Mouse (Mus musculus) midbrain, postnatal 0 days (tissue): Measurements from ENCODE around the gene Ciz1. TPM values are rescaled to one million over a fixed set of nuclear protein-coding genes. Genes with fewer than 3 reads are reported as not detected.

Experiments used
- ATAC-seq: fragments of 200-750 bp; cut with Nextera tagmentation; 2 replicates; pipeline ENCODE4 v1.8.0; 2017; ENCODE audit warnings: moderate number of reproducible peaks, mild to moderate bottlenecking, moderate TSS enrichment, moderate library complexity; ENCODE audit not compliant: low FRiP score
- DNase-seq: peaks from one replicate; pipeline ENCODE4 v3.0.0-alpha.2; 2015; ENCODE audit warnings: low spot score
- H3K27ac ChIP-seq: fragments of 300-500 bp; sonication (generic); 2 replicates; pipeline ENCODE4 v1.5.1; 2014; ENCODE audit warnings: low read depth, mild to moderate bottlenecking, low read length, mixed read lengths
- H3K27me3 ChIP-seq: fragments of 300-500 bp; sonication (generic); 2 replicates; pipeline ENCODE4 v1.6.1; 2014; ENCODE audit warnings: low read length, control low read depth, mixed read lengths; ENCODE audit not compliant: insufficient read depth
- H3K36me3 ChIP-seq: fragments of 300-500 bp; sonication (generic); 2 replicates; pipeline ENCODE4 v1.6.1; 2014; ENCODE audit warnings: low read length, control low read depth, mixed read lengths; ENCODE audit not compliant: insufficient read depth
- H3K4me1 ChIP-seq: fragments of 300-500 bp; sonication (generic); 2 replicates; pipeline ENCODE4 v1.6.1; 2014; ENCODE audit warnings: mild to moderate bottlenecking, control low read depth, antibody characterized with exemption, low read length, mixed read lengths; ENCODE audit not compliant: insufficient read depth
- H3K4me2 ChIP-seq: fragments of 300-500 bp; sonication (generic); 2 replicates; pipeline ENCODE4 v1.6.1; 2014; ENCODE audit warnings: low read depth, mild to moderate bottlenecking, low read length, mixed read lengths; ENCODE audit not compliant: poor library complexity, severe bottlenecking
- H3K4me3 ChIP-seq: fragments of 300-500 bp; sonication (generic); 2 replicates; pipeline ENCODE4 v1.5.1; 2014; ENCODE audit warnings: low read depth, mild to moderate bottlenecking, low read length, moderate library complexity
- H3K9ac ChIP-seq: fragments of 300-500 bp; sonication (generic); replicated peaks from 2 replicates; pipeline ENCODE4 v1.6.1; 2014; ENCODE audit warnings: mild to moderate bottlenecking, low read length, moderate library complexity, mixed read lengths; ENCODE audit not compliant: poor library complexity, severe bottlenecking
- H3K9me3 ChIP-seq: fragments of 300-500 bp; sonication (generic); 2 replicates; pipeline ENCODE4 v1.6.1; 2016; ENCODE audit warnings: low read length, control low read depth
- CTCF ChIP-seq: IDR thresholded peaks from 2 replicates; pipeline ENCODE4 v1.5.1; 2016; ENCODE audit warnings: antibody characterized with exemption, mild to moderate bottlenecking
- WGBS: fragments of 180-500 bp; shearing (Covaris S2); extraction: QIAGEN DNeasy Blood & Tissue Kit; methylation state at CpG from one replicate; pipeline ENCODE4 v1.1.7; 2014; 5-methylcytosine and 5-hydroxymethylcytosine counted together
- microRNA-seq: library from miRNA; unstranded; fragments of <30 nt; microRNA quantifications from one replicate; pipeline ENCODE4, GENCODE M21; 2016; ENCODE audit warnings: borderline number of aligned reads
- polyA plus RNA-seq: library from polyadenylated mRNA; unstranded; fragments of >200 nt; fragmentation: Nextera tagmentation; extraction: Ambion mirVana; gene quantifications from 2 replicates; pipeline ENCODE4 v1.2.1, GENCODE M21; 2015
- total RNA-seq: library from RNA; depleted of rRNA; stranded (reverse); fragments of >200 nt; gene quantifications from 2 replicates; pipeline ENCODE4 v1.2.3, GENCODE M21; 2014; rRNA removed

Ciz1 gene
- total and polyA plus RNA-seq, 2 experiments from 2014 or later: 47.3 to 81.8 TPM

- H3K9me3 ChIP-seq: no peaks in the 10 kb centered on the region
- H3K9ac ChIP-seq: peak overlapping the region; percentile 63
- H3K4me2 ChIP-seq: peak overlapping the region; percentile 87
- H3K27ac ChIP-seq: peak overlapping the region; percentile 82
- no peaks in the 10 kb centered on the region for H3K36me3 ChIP-seq
- WGBS: 57% methylated on average over 4 of the region's 4 CpGs
- no peaks in the 10 kb centered on the region for H3K27me3 ChIP-seq
- TF ChIP-seq CTCF: no peak
- peaks cover 25% of the 10 kb centered on the region for H3K4me1 ChIP-seq
- DNase-seq (no peak), ATAC-seq (no peak)
- peak overlapping the region; percentile 61 for H3K4me3 ChIP-seq
These were observed 77.2 kb downstream of the Ciz1 start for GRCm38 (mm10) chr2:32429215-32429891.

Small RNA genes within 50 kb of the gene (microRNA-seq; reads per million reads assigned to microRNA genes)
- not detected for gene Gm23363
- 39.2 reads per million, percentile 35 among the genes with 10 or more reads in this experiment for gene Mir199b

Other genes starting within 250 kb of the Ciz1 start
- 164 and 215 TPM in 2 replicates for gene Prrc2b, start 201.2 kb upstream of the Ciz1 start, total RNA-seq
- gene Prrc2b, start 201.2 kb upstream of the Ciz1 start, polyA plus RNA-seq: 51.5 and 65.9 TPM in 2 replicates
- gene Pomt1, start 115.7 kb upstream of the Ciz1 start, total RNA-seq: 48.6 and 48.9 TPM in 2 replicates
- gene Pomt1, start 115.7 kb upstream of the Ciz1 start, polyA plus RNA-seq: 21.5 and 23.5 TPM in 2 replicates
- gene Uck1, start 92.2 kb upstream of the Ciz1 start, total RNA-seq: 138 and 142 TPM in 2 replicates
- 110 and 121 TPM in 2 replicates for gene Uck1, start 92.2 kb upstream of the Ciz1 start, polyA plus RNA-seq
- gene Golga2, start 64.9 kb upstream of the Ciz1 start, total RNA-seq: 57.4 and 68.8 TPM in 2 replicates
- gene Golga2, start 64.9 kb upstream of the Ciz1 start, polyA plus RNA-seq: 27.7 and 30.1 TPM in 2 replicates
- 292 and 375 TPM in 2 replicates for gene Swi5, start 64.3 kb upstream of the Ciz1 start, total RNA-seq
- gene Swi5, start 64.3 kb upstream of the Ciz1 start, polyA plus RNA-seq: 463 and 486 TPM in 2 replicates
- 170 and 186 TPM in 2 replicates for gene Dnm1, start 1.0 kb downstream of the Ciz1 start, total RNA-seq
- gene Dnm1, start 1.0 kb downstream of the Ciz1 start, polyA plus RNA-seq: 105 and 107 TPM in 2 replicates
- gene 1110008P14Rik, start 29.6 kb downstream of the Ciz1 start, total RNA-seq: 336 and 450 TPM in 2 replicates
- 198 and 224 TPM in 2 replicates for gene 1110008P14Rik, start 29.6 kb downstream of the Ciz1 start, polyA plus RNA-seq
- 0.57 TPM in 1 of 2 replicates, not detected in the other for gene Lcn2, start 35.9 kb downstream of the Ciz1 start, total RNA-seq
- gene Lcn2, start 35.9 kb downstream of the Ciz1 start, polyA plus RNA-seq: 0.35 and 0.44 TPM in 2 replicates
- gene Ptges2, start 43.6 kb downstream of the Ciz1 start, total RNA-seq: 33.3 and 41.1 TPM in 2 replicates
- gene Ptges2, start 43.6 kb downstream of the Ciz1 start, polyA plus RNA-seq: 56.2 and 62.3 TPM in 2 replicates
- 2.4 and 3.2 TPM in 2 replicates for gene Naif1, start 98.1 kb downstream of the Ciz1 start, total RNA-seq
- gene Naif1, start 98.1 kb downstream of the Ciz1 start, polyA plus RNA-seq: 3.0 and 3.2 TPM in 2 replicates
- 60.6 and 69.2 TPM in 2 replicates for gene Slc25a25, start 99.1 kb downstream of the Ciz1 start, total RNA-seq
- 52.0 and 53.4 TPM in 2 replicates for gene Slc25a25, start 99.1 kb downstream of the Ciz1 start, polyA plus RNA-seq
- gene Fam102a, start 183.0 kb downstream of the Ciz1 start, total RNA-seq: 21.5 and 24.4 TPM in 2 replicates
- gene Fam102a, start 183.0 kb downstream of the Ciz1 start, polyA plus RNA-seq: 6.8 and 7.2 TPM in 2 replicates
- gene Dpm2, start 218.5 kb downstream of the Ciz1 start, total RNA-seq: 70.0 and 73.3 TPM in 2 replicates
- 135 and 143 TPM in 2 replicates for gene Dpm2, start 218.5 kb downstream of the Ciz1 start, polyA plus RNA-seq
- gene Pip5kl1, start 222.5 kb downstream of the Ciz1 start, total RNA-seq: 19.3 and 20.0 TPM in 2 replicates
- gene Pip5kl1, start 222.5 kb downstream of the Ciz1 start, polyA plus RNA-seq: 16.5 and 26.5 TPM in 2 replicates
- 0.16 and 0.33 TPM in 2 replicates for gene 9430097D07Rik, start 223.4 kb downstream of the Ciz1 start, total RNA-seq
- gene 9430097D07Rik, start 223.4 kb downstream of the Ciz1 start, polyA plus RNA-seq: 0.69 and 0.82 TPM in 2 replicates
- gene St6galnac4, start 234.8 kb downstream of the Ciz1 start, total RNA-seq: 50.9 and 51.1 TPM in 2 replicates
- gene St6galnac4, start 234.8 kb downstream of the Ciz1 start, polyA plus RNA-seq: 38.0 and 38.6 TPM in 2 replicates
- 113 and 166 TPM in 2 replicates for gene St6galnac6, start 247.4 kb downstream of the Ciz1 start, total RNA-seq
- gene St6galnac6, start 247.4 kb downstream of the Ciz1 start, polyA plus RNA-seq: 42.1 and 45.2 TPM in 2 replicates